Mouse (Mus musculus): ENCODE measurements at regions not wholly inside any gene's neighbourhood (a gene's known extent, or its start where the extent isn't known, plus 50 kb on each side); places are given as distances from the start of the nearest gene placed in this dataset.

DNA sequence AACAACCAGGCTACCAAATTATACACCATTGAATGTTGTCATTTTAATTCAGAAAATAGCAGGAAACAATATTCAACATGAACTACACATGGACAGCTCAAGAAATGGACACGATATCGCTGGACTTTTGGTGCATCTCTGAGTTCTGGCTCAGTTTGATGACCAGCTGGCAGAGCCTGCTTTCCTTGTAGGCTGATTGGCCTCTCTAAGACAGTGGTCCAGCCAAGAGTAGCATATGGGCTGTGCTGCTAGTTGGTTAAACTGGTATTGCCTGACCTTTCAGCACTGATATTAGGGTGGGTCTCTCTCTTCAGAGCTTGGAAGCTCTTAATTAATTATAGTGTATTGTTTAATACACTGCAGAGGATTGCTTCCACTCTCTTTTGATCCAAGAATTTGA lies 705.8 kb upstream of the Ddx18 start:
- DNase-seq (ENCODE audit: low spot score in 2 of 2) = no peak

DNA sequence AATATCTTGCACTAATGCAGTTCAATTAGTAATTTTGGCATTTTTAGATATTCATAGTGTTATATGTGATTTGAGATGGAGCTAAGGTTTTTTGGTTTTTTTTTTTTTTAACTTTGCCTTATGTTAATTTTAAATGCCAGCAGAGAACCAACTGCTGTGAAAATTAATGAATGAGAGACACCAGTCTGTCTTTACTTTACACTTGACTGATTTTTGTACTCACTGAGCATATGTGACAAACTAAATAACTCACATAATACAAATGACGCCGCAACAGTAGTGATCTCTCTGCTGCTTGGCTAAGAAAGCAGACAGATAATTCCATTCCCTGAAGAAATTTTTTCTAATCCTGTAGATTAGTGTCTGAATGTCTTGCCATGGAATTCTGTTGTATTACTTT lies 675.2 kb upstream of the Ddx18 start:
- DNase-seq (ENCODE audit: low spot score in 2 of 2) = no peak

GRCm38 (mm10) chr1:122241511-122241910 lies 673.7 kb upstream of the Ddx18 start:
- DNase-seq (ENCODE audit: low spot score in 2 of 2) = no peak

DNA sequence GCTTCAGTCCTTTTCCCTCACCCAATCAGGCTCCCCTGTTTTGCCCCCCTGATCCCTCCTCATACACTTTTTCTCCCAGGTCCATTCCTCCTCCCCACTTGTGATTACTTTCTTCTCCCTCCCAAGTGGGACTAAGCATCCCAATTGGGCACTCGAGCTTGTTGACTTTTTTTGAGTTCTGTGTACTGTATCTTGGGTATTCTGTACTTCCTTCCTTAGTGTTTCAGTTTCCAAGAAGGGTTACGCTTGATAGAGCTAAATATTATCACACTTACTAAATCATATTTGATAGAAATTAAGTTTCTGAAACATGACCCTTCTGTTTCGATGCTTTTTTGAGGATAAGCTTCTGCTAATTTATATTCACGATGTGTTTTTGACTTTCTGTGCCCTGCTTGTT lies 662.7 kb upstream of the Ddx18 start:
- no peak for DNase-seq (ENCODE audit: low spot score in 2 of 2)

GRCm38 (mm10) chr1:122212484-122212883 lies 644.7 kb upstream of the Ddx18 start:
- peak; percentile 11 to 22 for DNase-seq (ENCODE audit: low spot score in 2 of 2)

DNA sequence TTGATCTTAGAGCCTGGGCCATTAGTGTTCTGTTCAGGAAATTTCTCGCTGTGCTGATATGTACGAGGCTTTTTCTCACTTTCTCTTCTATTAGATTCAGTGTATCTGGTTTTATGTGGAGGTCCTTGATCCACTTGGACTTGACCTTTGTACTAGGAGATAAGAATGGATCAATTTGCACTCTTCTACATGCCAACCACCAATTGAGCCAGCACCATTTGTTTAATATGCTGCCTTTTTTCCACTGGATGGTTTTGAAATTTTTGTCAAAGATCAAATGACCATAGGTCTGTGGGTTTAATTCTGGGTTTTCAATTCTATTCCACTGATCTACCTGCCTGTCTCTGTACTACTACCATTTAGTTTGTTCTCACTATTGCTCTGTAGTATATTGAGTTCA lies 640.8 kb upstream of the Ddx18 start:
- DNase-seq (ENCODE audit: low spot score in 2 of 2) = no peak

DNA sequence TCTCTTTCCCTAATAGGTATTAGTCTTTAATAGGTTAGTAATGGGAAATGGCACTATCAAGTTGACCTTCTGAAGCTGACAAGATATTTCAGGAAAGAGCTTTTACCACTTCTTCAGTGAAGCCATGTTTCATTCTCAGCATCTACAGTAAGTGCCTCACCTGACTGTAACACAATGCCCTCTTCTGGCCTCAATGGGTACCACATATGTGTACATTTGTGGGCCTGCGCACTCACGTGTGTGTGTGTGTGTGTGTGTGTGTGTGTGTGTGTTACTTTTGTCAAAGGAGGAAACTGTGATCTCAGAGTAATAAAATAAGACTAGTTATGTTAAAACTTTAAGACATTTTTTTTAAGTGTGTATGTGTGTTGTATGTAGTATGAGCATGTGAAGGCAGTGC lies 601.8 kb upstream of the Ddx18 start:
- DNase-seq (ENCODE audit: low spot score in 2 of 2) = no peak

GRCm38 (mm10) chr1:122161798-122162197 lies 594.0 kb upstream of the Ddx18 start:
- no peak for DNase-seq (ENCODE audit: low spot score in 2 of 2)

- DNase-seq (ENCODE audit: low spot score in 2 of 2) = no peak
Observed at GRCm38 (mm10) chr1:122141362-122141761, 573.6 kb upstream of the Ddx18 start.

GRCm38 (mm10) chr1:122123954-122124353 lies 556.2 kb upstream of the Ddx18 start:
- DNase-seq (ENCODE audit: low spot score in 2 of 2) = no peak

- no peak for DNase-seq (ENCODE audit: low spot score in 2 of 2)
Observed at GRCm38 (mm10) chr1:122095726-122096125, 527.9 kb upstream of the Ddx18 start.

GRCm38 (mm10) chr1:122082481-122082880 lies 514.7 kb upstream of the Ddx18 start:
- DNase-seq (ENCODE audit: low spot score in 2 of 2) = no peak

DNA sequence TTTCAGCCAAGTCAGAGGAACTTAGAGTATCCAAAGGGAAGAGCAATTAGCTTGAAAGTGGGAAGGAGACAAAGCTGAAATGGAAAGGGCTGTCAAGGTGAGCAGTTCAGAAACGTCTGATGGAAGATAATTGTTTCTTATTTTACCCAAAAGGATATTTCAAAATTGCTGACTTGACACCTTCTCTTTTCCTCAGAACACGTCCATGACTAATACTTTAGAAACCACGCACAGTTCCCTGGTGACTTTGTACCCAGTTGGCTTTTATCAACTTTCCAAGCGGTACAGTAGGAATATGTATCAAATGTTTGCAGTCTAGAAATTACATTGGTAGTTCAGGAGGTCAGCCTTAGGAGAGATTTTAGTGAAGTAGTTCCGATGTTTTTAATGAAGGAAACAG lies 508.3 kb upstream of the Ddx18 start:
- no peak for DNase-seq (ENCODE audit: low spot score in 2 of 2)

DNA sequence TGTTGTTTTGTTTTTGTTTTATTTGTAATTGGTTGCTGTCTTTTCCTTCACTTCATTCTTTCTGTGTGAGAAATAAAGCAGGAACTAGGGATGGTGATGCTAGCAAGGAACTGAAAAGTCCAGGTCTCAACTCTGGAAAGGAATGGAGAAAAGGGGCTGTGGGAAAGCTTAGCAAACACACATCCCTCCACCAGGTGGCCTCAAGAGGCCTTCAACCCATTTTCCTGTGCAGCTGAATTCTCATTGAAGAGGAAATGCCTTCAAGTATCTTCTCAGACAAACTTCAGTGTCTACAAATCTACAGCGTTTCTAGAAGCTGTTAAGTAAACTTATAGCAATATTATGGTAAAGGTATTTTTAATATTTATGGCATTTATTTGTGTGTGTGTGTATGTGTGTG lies 487.4 kb upstream of the Ddx18 start:
- no peak for DNase-seq (ENCODE audit: low spot score in 2 of 2)

DNA sequence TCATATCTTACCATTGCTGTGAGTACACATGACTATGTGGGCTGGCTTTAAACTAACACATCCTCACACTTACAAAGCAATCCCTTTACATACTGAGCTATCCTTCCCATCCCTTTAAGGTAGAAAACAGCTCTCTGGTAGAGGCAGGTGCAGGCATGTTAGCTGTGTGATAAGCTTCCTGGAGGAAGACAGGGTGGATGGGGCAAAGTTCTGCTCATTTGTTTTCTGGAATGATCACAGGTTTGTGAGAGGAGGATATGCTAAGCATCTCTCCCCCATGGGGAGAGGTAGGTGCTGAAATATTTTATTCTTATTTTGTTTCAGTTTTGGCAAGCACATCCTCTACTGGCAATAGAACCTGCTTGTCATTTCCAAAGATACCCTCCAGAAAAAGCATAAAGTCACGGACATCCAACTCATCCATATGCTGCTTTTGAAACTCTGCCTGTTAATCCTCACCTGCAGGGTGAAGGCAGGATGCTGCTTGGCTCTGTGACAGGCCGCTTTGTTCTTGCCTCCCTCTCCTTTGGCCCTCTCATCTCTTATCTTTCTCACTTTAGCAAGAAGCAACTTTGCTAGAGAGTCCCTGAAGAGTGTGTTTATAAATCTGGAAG lies 480.4 kb upstream of the Ddx18 start:
- peak in 1 of 2 experiments; percentile 19 for DNase-seq (ENCODE audit: low spot score in 2 of 2)

- no peak for DNase-seq (ENCODE audit: low spot score in 2 of 2)
Observed at GRCm38 (mm10) chr1:122043896-122044295, 476.1 kb upstream of the Ddx18 start.

- DNase-seq (ENCODE audit: low spot score in 2 of 2) = no peak
Observed at GRCm38 (mm10) chr1:122043114-122043513, 475.3 kb upstream of the Ddx18 start.

DNA sequence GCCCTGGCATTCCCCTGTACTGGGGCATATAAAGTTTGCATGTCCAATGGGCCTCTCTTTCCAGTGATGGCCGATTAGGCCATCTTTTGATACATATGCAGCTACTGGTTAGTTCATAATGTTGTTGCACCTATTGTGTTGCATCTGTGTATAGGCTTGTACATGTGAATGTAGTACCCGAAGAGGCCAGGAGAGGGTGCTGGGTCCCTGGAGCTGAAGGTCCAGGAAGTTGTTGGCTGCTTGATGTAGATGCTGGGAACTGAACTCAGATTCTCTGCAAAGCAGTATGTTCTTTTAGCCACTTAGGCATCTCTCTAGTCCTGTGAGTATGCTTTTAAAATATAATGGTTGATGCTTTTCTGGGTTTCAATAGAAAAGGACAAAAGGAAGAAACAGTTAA lies 440.0 kb upstream of the Ddx18 start:
- DNase-seq (ENCODE audit: low spot score in 2 of 2) = no peak

GRCm38 (mm10) chr1:121996461-121996860 lies 428.7 kb upstream of the Ddx18 start:
- DNase-seq (ENCODE audit: low spot score in 2 of 2) = no peak

DNA sequence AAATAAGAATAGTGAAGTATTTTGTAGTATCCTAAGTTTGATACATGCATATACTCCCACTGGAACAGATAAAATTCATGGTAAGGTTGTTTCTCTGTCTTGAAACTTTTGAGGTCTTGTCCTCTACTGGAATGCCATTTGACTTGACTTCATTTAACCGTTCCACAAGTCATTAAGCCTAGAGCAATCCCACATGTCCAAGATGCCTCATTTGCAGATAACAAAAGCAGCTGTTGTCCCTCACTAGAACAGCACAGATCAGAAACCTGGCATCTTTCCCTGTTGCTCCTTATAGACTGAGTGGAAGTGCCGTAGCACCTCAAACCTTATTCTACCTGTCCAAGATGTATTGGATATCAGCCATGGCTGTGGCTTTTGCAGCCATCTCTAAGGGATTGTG lies 422.9 kb upstream of the Ddx18 start:
- DNase-seq (ENCODE audit: low spot score in 2 of 2) = no peak

DNA sequence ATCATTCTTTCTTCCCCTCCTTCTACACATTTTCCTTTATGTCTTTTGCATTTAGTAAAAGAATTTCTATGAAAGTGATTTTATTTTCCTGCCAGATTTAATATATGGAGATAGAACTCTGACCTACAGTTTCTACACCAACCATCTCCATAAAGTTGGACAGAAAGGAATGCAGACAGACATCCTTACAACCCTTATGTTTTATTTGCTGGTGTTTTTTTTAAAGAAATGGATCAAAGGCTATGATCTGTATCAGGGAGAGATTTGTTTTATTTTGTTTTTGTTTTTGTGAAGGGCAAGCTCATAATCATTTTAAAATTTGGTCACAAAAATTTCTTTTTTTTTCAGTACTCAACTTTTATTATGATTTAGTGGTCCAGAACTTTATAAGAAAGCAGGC lies 391.2 kb upstream of the Ddx18 start:
- no peak for DNase-seq (ENCODE audit: low spot score in 2 of 2)

- DNase-seq (ENCODE audit: low spot score in 2 of 2) = no peak
Observed at GRCm38 (mm10) chr1:121935911-121936310, 368.1 kb upstream of the Ddx18 start.

Data from frontal cortex, postnatal 14 days (tissue).